ENCODE assay signal across 19 mouse cellular contexts in genomic region chr4:106314291-106314690, GRCm38 (mm10). TPM values are rescaled to one million over a fixed set of nuclear protein-coding genes. Genes with fewer than 3 reads are reported as not detected.
DNase-seq lines count a peak whose midpoint lies in the region; ATAC-seq and TF ChIP-seq lines count a peak whose summit lies in the region.
"Had no signal": no experiment of that assay in that cellular context is flagged by ENCODE, and none has a peak within 500 bp of the region (broad histone marks: within the 10 kb centered on the region; RNA-seq: fewer than 3 reads in every experiment).

No protein-coding gene starts in this region.

- H3K4me3 ChIP-seq in MEL (ENCODE audit: control insufficient read depth in 1 of 2, insufficient read depth in 1 of 2, low read depth in 2 of 2, low read length in 2 of 2) = no peak overlapping the region
- H3K4me3 ChIP-seq in liver, postnatal 0 days (ENCODE audit: low read depth, low read length) = no peak overlapping the region
- H3K4me3 ChIP-seq: hindbrain, embryonic 12.5 days; neural tube, embryonic 12.5 days had no signal

- H3K27ac ChIP-seq in MEL (ENCODE audit: control insufficient read depth, low read depth, low read length) = no peak overlapping the region
- H3K27ac ChIP-seq in liver, postnatal 0 days (ENCODE audit: low read depth) = no peak overlapping the region
- H3K27ac ChIP-seq: embryonic facial prominence, embryonic 15.5 days; heart, embryonic 15.5 days; hindbrain, embryonic 12.5 days; intestine, embryonic 15.5 days; neural tube, embryonic 12.5 days had no signal

- ATAC-seq in liver, postnatal 0 days = no peak
- ATAC-seq: forebrain, embryonic 16.5 days; intestine, embryonic 15.5 days had no signal

- peak overlapping the region; percentile 90; the same call in 1 of the 2 replicates for H3K4me2 ChIP-seq in liver, postnatal 0 days (ENCODE audit: low read depth, low read length)
- H3K4me2 ChIP-seq: hindbrain, embryonic 12.5 days; intestine, embryonic 15.5 days had no signal

- H3K9me3 ChIP-seq in MEL (replicated peaks; ENCODE audit: insufficient read depth, low read length) = no peaks in the 10 kb centered on the region
- H3K9me3 ChIP-seq in liver, postnatal 0 days (ENCODE audit: low read length) = no peaks in the 10 kb centered on the region
- H3K9me3 ChIP-seq: embryonic facial prominence, embryonic 15.5 days; heart, embryonic 15.5 days; hindbrain, embryonic 12.5 days; intestine, embryonic 15.5 days; neural tube, embryonic 12.5 days had no signal

- TF ChIP-seq RAD21 in MEL (IDR thresholded peaks at IDR 0.05; ENCODE audit: low read depth, low read length) = no peak

- peaks cover 39% of the 10 kb centered on the region for H3K79me2 ChIP-seq in MEL (ENCODE audit: control insufficient read depth, insufficient read depth, low read length, poor library complexity)

- H3K9ac ChIP-seq in MEL (ENCODE audit: control insufficient read depth, low read depth, low read length, poor library complexity, severe bottlenecking) = no peak overlapping the region
- H3K9ac ChIP-seq in liver, postnatal 0 days (replicated peaks) = no peak overlapping the region
- H3K9ac ChIP-seq: embryonic facial prominence, embryonic 15.5 days; hindbrain, embryonic 12.5 days; intestine, embryonic 15.5 days; lung, embryonic 14.5 days; neural tube, embryonic 12.5 days had no signal

- H3K36me3 ChIP-seq in MEL (ENCODE audit: control insufficient read depth in 1 of 2, insufficient read depth in 2 of 2, low read length in 2 of 2) = peaks cover 8 to 24% of the 10 kb centered on the region in 2 experiments
- no peaks in the 10 kb centered on the region for H3K36me3 ChIP-seq in liver, postnatal 0 days (replicated peaks; ENCODE audit: insufficient read depth, low read length)
- H3K36me3 ChIP-seq: embryonic facial prominence, embryonic 15.5 days; heart, embryonic 15.5 days; hindbrain, embryonic 12.5 days; intestine, embryonic 15.5 days; neural tube, embryonic 12.5 days had no signal

- no peaks in the 10 kb centered on the region for H3K27me3 ChIP-seq in MEL (ENCODE audit: control insufficient read depth in 1 of 2, insufficient read depth in 2 of 2, low read length in 2 of 2)
- H3K27me3 ChIP-seq in liver, postnatal 0 days (ENCODE audit: insufficient read depth, low read length) = no peaks in the 10 kb centered on the region
- H3K27me3 ChIP-seq: embryonic facial prominence, embryonic 15.5 days; heart, embryonic 15.5 days; hindbrain, embryonic 12.5 days; intestine, embryonic 15.5 days; neural tube, embryonic 12.5 days had no signal

- no peak for TF ChIP-seq CTCF in MEL (IDR thresholded peaks at IDR 0.05 in 2 of 3, conservative IDR thresholded peaks at IDR 0.05 in 1 of 3; ENCODE audit: control insufficient read depth in 1 of 3, insufficient read depth in 1 of 3, low read depth in 2 of 3, low read length in 3 of 3, poor library complexity in 1 of 3, severe bottlenecking in 1 of 3)
- TF ChIP-seq CTCF in liver, postnatal 0 days (IDR thresholded peaks at IDR 0.05; ENCODE audit: low read depth) = no peak

- peaks cover 12 to 13% of the 10 kb centered on the region in 2 experiments for H3K4me1 ChIP-seq in MEL (ENCODE audit: control insufficient read depth in 1 of 2, insufficient read depth in 2 of 2, low read length in 2 of 2)
- H3K4me1 ChIP-seq in liver, postnatal 0 days (ENCODE audit: insufficient read depth) = peaks cover 37% of the 10 kb centered on the region

- DNase-seq in lung, postnatal 25 days (ENCODE audit: low spot score) = peak; percentile 25
- no peak for DNase-seq in lung, adult 18-20 months
- DNase-seq in MEL (ENCODE audit: low read depth, low spot score) = peak; percentile 43
- no peak for DNase-seq in liver, postnatal 0 days
- DNase-seq in thymus, postnatal 14 days = peak; percentile 42
- no peak for DNase-seq in urinary bladder, postnatal 25 days (ENCODE audit: low spot score)
- no peak for DNase-seq in adrenal gland, postnatal 10 days
- DNase-seq in retina, embryonic 14.5 days (ENCODE audit: low spot score) = no peak
- DNase-seq: cerebellum, adult 2 months; heart, adult 18-20 months; kidney, postnatal 10 days; layer of hippocampus, adult 9-11 months; lung, embryonic 14.5 days had no signal

- TF ChIP-seq POLR2A in MEL (IDR thresholded peaks at IDR 0.05; ENCODE audit: control insufficient read depth in 1 of 2, insufficient read depth in 1 of 2, low read depth in 1 of 2, low read length in 2 of 2, poor library complexity in 1 of 2) = no peak

- TF ChIP-seq EP300 in MEL (IDR thresholded peaks at IDR 0.05; ENCODE audit: low read depth in 1 of 2, low read length in 2 of 2) = no peak
- TF ChIP-seq EP300 in liver, postnatal 0 days (IDR thresholded peaks at IDR 0.05; ENCODE audit: low read depth) = no peak

TF ChIP-seq in MEL, 35 proteins besides CTCF, POLR2A, EP300 and RAD21:
- TF ChIP-seq MAX (IDR thresholded peaks at IDR 0.05; ENCODE audit: low read length) (no peak), MEF2A (IDR thresholded peaks at IDR 0.05; ENCODE audit: extremely low read depth, insufficient replicate concordance, low read depth, low read length, poor library complexity, severe bottlenecking) (no peak), UBTF (IDR thresholded peaks at IDR 0.05; ENCODE audit: borderline replicate concordance, insufficient read depth, low read depth, low read length) (no peak), POLR2AphosphoS5 (IDR thresholded peaks at IDR 0.05; ENCODE audit: borderline replicate concordance, low read depth, low read length) (no peak), E2F4 (IDR thresholded peaks at IDR 0.05; ENCODE audit: borderline replicate concordance, low read depth, low read length) (no peak), TCF12 (IDR thresholded peaks at IDR 0.05; ENCODE audit: low read depth, low read length) (no peak), SIN3A (IDR thresholded peaks at IDR 0.05; ENCODE audit: low read length) (no peak), NRF1 (IDR thresholded peaks at IDR 0.05; ENCODE audit: insufficient read depth, low read depth, low read length, poor library complexity, severe bottlenecking) (no peak), MYB (IDR thresholded peaks at IDR 0.05; ENCODE audit: low read depth, low read length) (no peak), BHLHE40 (IDR thresholded peaks at IDR 0.05; ENCODE audit: borderline replicate concordance, low read depth, low read length) (no peak), JUND (IDR thresholded peaks at IDR 0.05; ENCODE audit: low read depth, low read length) (no peak), MAZ (IDR thresholded peaks at IDR 0.05; ENCODE audit: low read depth, low read length) (no peak), NELFE (IDR thresholded peaks at IDR 0.05; ENCODE audit: low read depth, low read length) (no peak), RCOR1 (IDR thresholded peaks at IDR 0.05; ENCODE audit: low read depth, low read length) (no peak)
TF ChIP-seq in MEL: peak in this region for 0.

RNA-seq across cellular contexts. Expression of gene Usp24, which starts 1.7 kb away (rescaled TPM):
- total RNA-seq in MEL (2012; rRNA removed) = 26.9 and 27.0 TPM in 2 replicates
- polyA plus RNA-seq in MEL (2012; ENCODE audit: insufficient read depth in 1 of 2, insufficient read length in 2 of 2, low read depth in 1 of 2, low replicate concordance in 2 of 2, missing spikeins in 1 of 2) = 10 to 100 TPM; 31.9 to 40.8 TPM
- 4.7 TPM in 2 replicates for polyA plus RNA-seq in liver, postnatal 0 days (2015; fragmentation: Nextera tagmentation; extraction: Ambion mirVana)
- 10 to 100 TPM; 31.0 to 43.6 TPM for total RNA-seq in adrenal gland, postnatal 10 days (2021)

Comparison
In these comparisons a context has a peak if more than half of its experiments do, and no peak if none do; other contexts are left out.
1. DNase-seq: peak in lung, postnatal 25 days (single experiment), MEL (single experiment) and thymus, postnatal 14 days (single experiment); none in lung, adult 18-20 months (0 of 2), liver, postnatal 0 days (single experiment), urinary bladder, postnatal 25 days (single experiment), adrenal gland, postnatal 10 days (single experiment) and retina, embryonic 14.5 days (single experiment).